Mouse (Mus musculus) C2C12 (cell line): Measurements from ENCODE around the gene Pid1. TPM values are rescaled to one million over a fixed set of nuclear protein-coding genes. Genes with fewer than 3 reads are reported as not detected.

ENCODE experiments used
- H3K27me3 ChIP-seq: one replicate; pipeline ENCODE4 v1.6.1; 2011; ENCODE audit not compliant: control insufficient read depth, insufficient read depth, insufficient read length
- H3K36me3 ChIP-seq: one replicate; pipeline ENCODE4 v1.6.1; 2011; ENCODE audit not compliant: control insufficient read depth, insufficient read depth
- H3K4me3 ChIP-seq: one replicate; pipeline ENCODE4 v1.5.1; 2011; ENCODE audit warnings: mild to moderate bottlenecking, control low read depth; ENCODE audit not compliant: poor library complexity, insufficient read depth, severe bottlenecking
- H3K79me2 ChIP-seq: one replicate; pipeline ENCODE4 v1.6.1; 2011; ENCODE audit not compliant: control insufficient read depth, insufficient read depth
- H3K79me3 ChIP-seq: one replicate; pipeline ENCODE4 v1.6.1; 2011; ENCODE audit warnings: low read depth, control low read depth
- H3ac ChIP-seq: one replicate; pipeline ENCODE3; 2011; ENCODE audit warnings: low read depth; ENCODE audit not compliant: control insufficient read depth, insufficient read length
- CEBPB ChIP-seq: IDR thresholded peaks from one replicate; pipeline ENCODE4 v1.6.1; 2011; ENCODE audit warnings: low read depth, mild to moderate bottlenecking, control low read depth, moderate library complexity
- CTCF ChIP-seq: IDR thresholded peaks from one replicate; pipeline ENCODE4 v1.5.1; 2011; ENCODE audit not compliant: control insufficient read depth, insufficient read depth, insufficient read length
- FOSL1 ChIP-seq: IDR thresholded peaks from one replicate; pipeline ENCODE4 v1.8.0; 2011; ENCODE audit warnings: mild to moderate bottlenecking, low read length; ENCODE audit not compliant: poor library complexity, insufficient read depth, severe bottlenecking
- MAX ChIP-seq: IDR thresholded peaks from one replicate; pipeline ENCODE4 v1.6.1; 2011; ENCODE audit warnings: mild to moderate bottlenecking, control low read depth
- MYOD1 ChIP-seq: IDR thresholded peaks from one replicate; pipeline ENCODE4 v1.6.1; 2011; ENCODE audit warnings: low read depth; ENCODE audit not compliant: control insufficient read depth, insufficient read length
- MYOG ChIP-seq: IDR thresholded peaks from one replicate; pipeline ENCODE4 v1.6.1; 2011; ENCODE audit not compliant: control insufficient read depth, insufficient read length; ENCODE audit errors: extremely low read depth
- USF1 ChIP-seq: IDR thresholded peaks from one replicate; pipeline ENCODE4 v1.6.1; 2011; ENCODE audit warnings: low read depth, mild to moderate bottlenecking, control low read depth, moderate library complexity
- polyA plus RNA-seq: library from polyadenylated mRNA; unstranded; fragments of >200 nt; fragmentation: generic; extraction: Trizol; gene quantifications from one replicate; pipeline ENCODE4 v1.2.1, GENCODE M21; 2012; ENCODE audit warnings: missing spikeins

Pid1 gene
- polyA plus RNA-seq, 1 experiment = 0.21 TPM

- Histone ChIP-seq H3K4me3 (no peak overlapping the region), H3K79me3 (no peaks in the 10 kb centered on the region), H3ac (no peak overlapping the region), H3K36me3 (no peaks in the 10 kb centered on the region), H3K27me3 (no peaks in the 10 kb centered on the region), H3K79me2 (no peaks in the 10 kb centered on the region)
- TF ChIP-seq MAX = no peak
- no peak for TF ChIP-seq MYOG
- no peak for TF ChIP-seq CTCF
- TF ChIP-seq USF1 = no peak
- no peak for TF ChIP-seq FOSL1
- no peak for TF ChIP-seq CEBPB
- TF ChIP-seq MYOD1 = no peak
Measured at GRCm38 (mm10) chr1:84404880-84405279, 40.9 kb upstream of the Pid1 start.

DNA sequence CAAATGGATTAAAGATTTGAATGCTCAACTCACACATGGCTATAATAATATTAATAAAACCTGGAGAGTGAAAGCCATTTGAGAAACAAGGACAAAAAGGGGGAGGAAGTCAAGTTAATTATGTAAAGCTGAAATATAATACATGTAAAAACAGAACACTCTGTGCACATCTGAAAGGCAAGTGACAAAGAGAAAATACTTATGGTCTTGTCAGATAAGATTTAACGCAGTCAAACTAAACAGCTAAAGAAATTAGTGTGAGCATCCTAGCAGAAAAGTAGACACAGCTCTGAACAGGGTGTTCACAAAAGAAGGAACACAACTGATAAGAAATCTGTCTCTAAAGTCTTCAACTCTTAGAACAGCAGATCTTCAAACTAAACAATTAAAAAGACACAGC is 38.2 kb upstream of the Pid1 start:
- no peaks in the 10 kb centered on the region for H3K79me3 ChIP-seq
- no peaks in the 10 kb centered on the region for H3K79me2 ChIP-seq
- H3K36me3 ChIP-seq = no peaks in the 10 kb centered on the region
- H3K27me3 ChIP-seq = no peaks in the 10 kb centered on the region
- no peak overlapping the region for H3K4me3 ChIP-seq
- no peak overlapping the region for H3ac ChIP-seq
- TF ChIP-seq CTCF (no peak), CEBPB (no peak), MYOG (no peak), MYOD1 (no peak), FOSL1 (no peak), USF1 (no peak), MAX (no peak)

- Histone ChIP-seq H3K27me3 (no peaks in the 10 kb centered on the region), H3K79me2 (no peaks in the 10 kb centered on the region), H3K4me3 (no peak overlapping the region), H3K36me3 (no peaks in the 10 kb centered on the region), H3ac (no peak overlapping the region), H3K79me3 (no peaks in the 10 kb centered on the region)
- TF ChIP-seq MAX (no peak), MYOD1 (no peak), CTCF (no peak), USF1 (no peak), MYOG (no peak), FOSL1 (no peak), CEBPB (no peak)
Measured at GRCm38 (mm10) chr1:84399671-84400070, 35.7 kb upstream of the Pid1 start.

DNA sequence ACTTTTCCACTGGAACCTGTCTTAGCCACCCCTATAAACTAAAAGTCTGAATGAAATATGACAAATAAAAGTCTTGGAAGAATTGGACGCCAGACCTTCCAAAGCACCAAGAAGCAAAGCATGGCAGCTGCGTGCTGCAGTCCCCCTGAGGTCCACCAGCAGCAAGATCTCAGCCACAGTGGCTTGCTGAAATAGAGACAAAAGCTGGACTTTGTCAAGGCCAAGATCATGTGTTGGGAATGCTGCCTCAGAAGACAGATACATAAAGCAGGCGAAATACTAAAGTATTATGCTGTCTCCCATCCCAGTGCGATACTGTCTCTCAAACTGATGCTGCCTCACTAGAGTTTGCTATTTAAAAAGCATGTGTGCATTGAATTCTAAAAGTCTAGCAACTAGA is 35.1 kb upstream of the Pid1 start:
- Histone ChIP-seq H3K79me2 (no peaks in the 10 kb centered on the region), H3K4me3 (no peak overlapping the region), H3K36me3 (no peaks in the 10 kb centered on the region), H3ac (no peak overlapping the region), H3K27me3 (no peaks in the 10 kb centered on the region), H3K79me3 (no peaks in the 10 kb centered on the region)
- TF ChIP-seq CTCF (no peak), FOSL1 (no peak), MAX (no peak), MYOD1 (no peak), USF1 (no peak), MYOG (no peak)

GRCm38 (mm10) chr1:84396787-84397186 is 32.8 kb upstream of the Pid1 start:
- TF ChIP-seq MAX = no peak
- TF ChIP-seq USF1 = no peak
- no peak for TF ChIP-seq MYOG
- no peak for TF ChIP-seq MYOD1
- TF ChIP-seq CEBPB = no peak
- no peak for TF ChIP-seq CTCF
- no peak for TF ChIP-seq FOSL1
- Histone ChIP-seq H3K36me3 (no peaks in the 10 kb centered on the region), H3K79me2 (no peaks in the 10 kb centered on the region), H3K4me3 (no peak overlapping the region), H3K79me3 (no peaks in the 10 kb centered on the region), H3ac (no peak overlapping the region), H3K27me3 (no peaks in the 10 kb centered on the region)

DNA sequence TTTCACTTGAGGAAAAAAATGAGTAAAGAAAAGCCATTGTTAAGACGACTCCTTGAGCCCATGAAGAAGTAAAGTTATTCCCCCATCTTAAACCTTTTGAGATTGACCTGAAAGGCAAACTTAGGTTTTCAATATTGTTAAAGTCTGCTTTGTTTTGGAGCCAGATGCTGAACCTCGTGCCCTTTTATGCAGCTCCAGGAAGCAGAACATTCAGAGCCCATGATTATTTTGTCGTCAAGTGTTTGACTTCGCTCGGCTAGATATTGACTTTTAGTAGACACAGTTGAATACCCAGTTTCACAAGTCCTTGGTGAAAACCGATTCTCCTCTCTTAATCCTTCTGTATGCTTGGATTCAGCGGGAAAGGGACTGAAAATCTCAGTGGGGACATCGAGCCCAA is 31.9 kb upstream of the Pid1 start:
- Histone ChIP-seq H3K4me3 (no peak overlapping the region), H3K27me3 (no peaks in the 10 kb centered on the region), H3ac (no peak overlapping the region), H3K36me3 (no peaks in the 10 kb centered on the region), H3K79me2 (no peaks in the 10 kb centered on the region), H3K79me3 (no peaks in the 10 kb centered on the region)
- TF ChIP-seq CTCF = no peak
- TF ChIP-seq MAX = no peak
- no peak for TF ChIP-seq MYOD1
- TF ChIP-seq CEBPB = no peak
- TF ChIP-seq USF1 = no peak
- TF ChIP-seq MYOG = no peak
- no peak for TF ChIP-seq FOSL1

DNA sequence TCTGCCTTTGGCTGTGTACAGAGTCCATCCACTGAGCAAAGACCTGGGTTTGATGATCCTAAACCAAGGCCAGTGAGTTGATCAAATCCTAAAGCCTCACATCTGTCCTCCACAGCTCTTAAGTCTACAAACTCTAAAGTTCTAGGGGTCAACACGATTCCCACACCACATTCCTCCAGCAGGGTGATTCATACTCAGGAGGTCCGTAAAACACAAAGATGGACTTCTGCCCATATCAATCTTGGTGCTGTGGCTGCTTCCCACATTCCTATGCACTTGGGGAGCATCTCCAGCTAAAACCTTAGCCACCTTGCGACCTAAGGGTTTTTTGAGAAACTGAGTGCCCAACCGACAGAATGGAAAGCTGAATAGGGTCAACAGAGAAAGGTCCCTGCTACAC is 27.0 kb upstream of the Pid1 start:
- no peak overlapping the region for H3ac ChIP-seq
- no peaks in the 10 kb centered on the region for H3K79me3 ChIP-seq
- TF ChIP-seq CEBPB (no peak), MYOG (no peak), MYOD1 (no peak), USF1 (no peak), CTCF (no peak)
- no peaks in the 10 kb centered on the region for H3K27me3 ChIP-seq
- no peak overlapping the region for H3K4me3 ChIP-seq
- H3K36me3 ChIP-seq = no peaks in the 10 kb centered on the region
- H3K79me2 ChIP-seq = no peaks in the 10 kb centered on the region
